9 mouse cellular contexts compared by ENCODE assay signal in genomic region chr17:28518615-28519071, GRCm38 (mm10). TPM values are rescaled to one million over a fixed set of nuclear protein-coding genes. Genes with fewer than 3 reads are reported as not detected.
A peak's percentile ranks its signal among the peaks of the same experiment; 100 is the strongest.
DNase-seq lines count a peak whose midpoint lies in the region; ATAC-seq and TF ChIP-seq lines count a peak whose summit lies in the region.
"Had no signal": no experiment of that assay in that cellular context is flagged by ENCODE, and none has a peak within 500 bp of the region (broad histone marks: within the 10 kb centered on the region; RNA-seq: fewer than 3 reads in every experiment).

No protein-coding gene starts in this region.

- H3K9me3 ChIP-seq in forebrain, embryonic 11.5 days (ENCODE audit: control insufficient read depth, low read length) = no peaks in the 10 kb centered on the region
- no peaks in the 10 kb centered on the region for H3K9me3 ChIP-seq in hindbrain, embryonic 15.5 days
- H3K9me3 ChIP-seq in liver, embryonic 16.5 days (replicated peaks; ENCODE audit: control insufficient read depth, low read length) = no peaks in the 10 kb centered on the region
- H3K9me3 ChIP-seq in stomach, postnatal 0 days (ENCODE audit: control insufficient read depth, low read length) = no peaks in the 10 kb centered on the region

- no peak for ATAC-seq in forebrain, embryonic 11.5 days (replicated peaks; ENCODE audit: low FRiP score)
- ATAC-seq in hindbrain, embryonic 15.5 days (ENCODE audit: low FRiP score, low read depth) = no peak
- no peak for ATAC-seq in liver, embryonic 16.5 days (ENCODE audit: low read depth)
- no peak for ATAC-seq in stomach, postnatal 0 days (ENCODE audit: low FRiP score, low TSS enrichment)

- 26% methylated on average over 8 of the region's 8 CpGs for WGBS in forebrain, embryonic 11.5 days
- 19% methylated on average over 8 of the region's 8 CpGs for WGBS in hindbrain, embryonic 15.5 days
- WGBS in liver, embryonic 16.5 days (ENCODE audit: insufficient replicate concordance) = 5% methylated on average over 8 of the region's 8 CpGs
- WGBS in stomach, postnatal 0 days = 18% methylated on average over 8 of the region's 8 CpGs

- H3K27ac ChIP-seq in forebrain, embryonic 11.5 days (ENCODE audit: low read depth, low read length) = no peak overlapping the region
- peak overlapping the region; percentile 70 for H3K27ac ChIP-seq in hindbrain, embryonic 15.5 days (replicated peaks)
- H3K27ac ChIP-seq in liver, embryonic 16.5 days (ENCODE audit: low read length) = peak overlapping the region; percentile 80
- peak overlapping the region; percentile 97 for H3K27ac ChIP-seq in stomach, postnatal 0 days (replicated peaks)

- TF ChIP-seq EP300 in stomach, postnatal 0 days (optimal IDR thresholded peaks at IDR 0.05) = no peak

- H3K9ac ChIP-seq in forebrain, embryonic 11.5 days (ENCODE audit: low read length) = peak overlapping the region; percentile 63
- H3K9ac ChIP-seq in hindbrain, embryonic 15.5 days = peak overlapping the region; percentile 65
- H3K9ac ChIP-seq in liver, embryonic 16.5 days (ENCODE audit: low read depth, low read length) = no peak overlapping the region
- H3K9ac ChIP-seq in stomach, postnatal 0 days (ENCODE audit: low read length) = peak overlapping the region; percentile 72

- TF ChIP-seq CTCF in stomach, postnatal 0 days (IDR thresholded peaks at IDR 0.05; ENCODE audit: low read depth) = no peak

- H3K4me1 ChIP-seq in forebrain, embryonic 11.5 days (replicated peaks; ENCODE audit: control insufficient read depth, insufficient read depth, low read length) = peaks cover 13% of the 10 kb centered on the region
- peaks cover 31% of the 10 kb centered on the region for H3K4me1 ChIP-seq in hindbrain, embryonic 15.5 days (replicated peaks)
- peaks cover 32% of the 10 kb centered on the region for H3K4me1 ChIP-seq in liver, embryonic 16.5 days (ENCODE audit: control insufficient read depth, low read depth, low read length)
- H3K4me1 ChIP-seq in stomach, postnatal 0 days (replicated peaks; ENCODE audit: control insufficient read depth, insufficient read depth) = peaks cover 17% of the 10 kb centered on the region; the same call in 1 of the 2 replicates

- DNase-seq in spleen, adult 18-20 months = peak; percentile 51 to 60
- DNase-seq in spleen, postnatal 10 days (ENCODE audit: low spot score in 2 of 2) = no peak
- DNase-seq in forebrain, embryonic 11.5 days (ENCODE audit: low spot score) = no peak
- DNase-seq in stomach, postnatal 0 days (ENCODE audit: low spot score) = no peak
- no peak for DNase-seq in left cerebral cortex, postnatal 25 days (ENCODE audit: low spot score in 2 of 2)
- no peak for DNase-seq in ovary, adult 18-20 months (ENCODE audit: low spot score)

- H3K4me3 ChIP-seq in forebrain, embryonic 11.5 days (ENCODE audit: low read depth, low read length) = peak overlapping the region; percentile 41
- peak overlapping the region; percentile 51 for H3K4me3 ChIP-seq in hindbrain, embryonic 15.5 days
- peak overlapping the region; percentile 54 for H3K4me3 ChIP-seq in liver, embryonic 16.5 days (ENCODE audit: low read depth, low read length)
- peak overlapping the region; percentile 41 for H3K4me3 ChIP-seq in stomach, postnatal 0 days (ENCODE audit: low read depth, low read length)
- H3K4me3 ChIP-seq: erythroblast, embryonic 14.5 days had no signal

- intact Hi-C loops in left cerebral cortex, postnatal 25 days (cut with DNase I) = no loop called here

- H3K27me3 ChIP-seq in forebrain, embryonic 11.5 days (ENCODE audit: control insufficient read depth, insufficient read depth, low read length) = peaks cover 8% of the 10 kb centered on the region
- peaks cover 10% of the 10 kb centered on the region for H3K27me3 ChIP-seq in hindbrain, embryonic 15.5 days
- peaks cover 30% of the 10 kb centered on the region for H3K27me3 ChIP-seq in liver, embryonic 16.5 days (ENCODE audit: control insufficient read depth, insufficient read depth, low read depth, low read length)
- no peaks in the 10 kb centered on the region for H3K27me3 ChIP-seq in stomach, postnatal 0 days (ENCODE audit: control insufficient read depth, insufficient read depth, low read length)

- peak overlapping the region; percentile 94 for H3K4me2 ChIP-seq in forebrain, embryonic 11.5 days (ENCODE audit: low read depth, low read length, severe bottlenecking)
- peak overlapping the region; percentile 98 for H3K4me2 ChIP-seq in hindbrain, embryonic 15.5 days
- H3K4me2 ChIP-seq in liver, embryonic 16.5 days (ENCODE audit: low read depth, low read length) = peak overlapping the region; percentile 68
- peak overlapping the region; percentile 68 for H3K4me2 ChIP-seq in stomach, postnatal 0 days (replicated peaks; ENCODE audit: low read depth)

- H3K36me3 ChIP-seq in forebrain, embryonic 11.5 days (ENCODE audit: control insufficient read depth, insufficient read depth, low read length) = no peaks in the 10 kb centered on the region
- no peaks in the 10 kb centered on the region for H3K36me3 ChIP-seq in hindbrain, embryonic 15.5 days
- no peaks in the 10 kb centered on the region for H3K36me3 ChIP-seq in liver, embryonic 16.5 days (ENCODE audit: control insufficient read depth, insufficient read depth)
- no peaks in the 10 kb centered on the region for H3K36me3 ChIP-seq in stomach, postnatal 0 days (ENCODE audit: control insufficient read depth, insufficient read depth, low read length)

RNA-seq across cellular contexts. Expression of gene Fkbp5, which starts 1.3 kb away (rescaled TPM):
- 11.4 and 11.5 TPM in 2 replicates for polyA plus RNA-seq in forebrain, embryonic 11.5 days (2014; fragmentation: Nextera tagmentation; extraction: Ambion mirVana)
- polyA plus RNA-seq in hindbrain, embryonic 15.5 days (2015; fragmentation: Nextera tagmentation; extraction: Ambion mirVana) = 31.5 and 32.5 TPM in 2 replicates
- polyA plus RNA-seq in liver, embryonic 16.5 days (2015; fragmentation: Nextera tagmentation; extraction: Ambion mirVana) = 18.9 and 21.5 TPM in 2 replicates
- 9.2 and 11.8 TPM in 2 replicates for polyA plus RNA-seq in stomach, postnatal 0 days (2015; fragmentation: Nextera tagmentation; extraction: Ambion mirVana)
- 10 to 100 TPM; 46.4 to 53.2 TPM for total RNA-seq in left cerebral cortex, postnatal 25 days (2021)

RNA-seq across cellular contexts. Expression of gene Armc12, which starts 12.0 kb away (rescaled TPM):
- not detected in 2 replicates for polyA plus RNA-seq in forebrain, embryonic 11.5 days (2014; fragmentation: Nextera tagmentation; extraction: Ambion mirVana)
- polyA plus RNA-seq in hindbrain, embryonic 15.5 days (2015; fragmentation: Nextera tagmentation; extraction: Ambion mirVana) = not detected in 2 replicates
- polyA plus RNA-seq in liver, embryonic 16.5 days (2015; fragmentation: Nextera tagmentation; extraction: Ambion mirVana) = not detected in 2 replicates
- polyA plus RNA-seq in stomach, postnatal 0 days (2015; fragmentation: Nextera tagmentation; extraction: Ambion mirVana) = not detected in 2 replicates
- total RNA-seq in left cerebral cortex, postnatal 25 days (2021) = not detected
- polyA plus RNA-seq: erythroblast, embryonic 14.5 days had no signal

RNA-seq across cellular contexts. Expression of gene Clpsl2, which starts 30.6 kb away (rescaled TPM):
- polyA plus RNA-seq in forebrain, embryonic 11.5 days (2014; fragmentation: Nextera tagmentation; extraction: Ambion mirVana) = not detected in 2 replicates
- polyA plus RNA-seq in hindbrain, embryonic 15.5 days (2015; fragmentation: Nextera tagmentation; extraction: Ambion mirVana) = not detected in 2 replicates
- not detected in 2 replicates for polyA plus RNA-seq in liver, embryonic 16.5 days (2015; fragmentation: Nextera tagmentation; extraction: Ambion mirVana)
- polyA plus RNA-seq in stomach, postnatal 0 days (2015; fragmentation: Nextera tagmentation; extraction: Ambion mirVana) = not detected in 2 replicates
- total RNA-seq in left cerebral cortex, postnatal 25 days (2021) = not detected
- polyA plus RNA-seq: erythroblast, embryonic 14.5 days had no signal

RNA-seq across cellular contexts. Expression of gene Clps, which starts 41.9 kb away (rescaled TPM):
- polyA plus RNA-seq in forebrain, embryonic 11.5 days (2014; fragmentation: Nextera tagmentation; extraction: Ambion mirVana) = not detected in 2 replicates
- 0.44 and 0.47 TPM in 2 replicates for polyA plus RNA-seq in hindbrain, embryonic 15.5 days (2015; fragmentation: Nextera tagmentation; extraction: Ambion mirVana)
- 8.5 and 51.3 TPM in 2 replicates for polyA plus RNA-seq in liver, embryonic 16.5 days (2015; fragmentation: Nextera tagmentation; extraction: Ambion mirVana)
- 1,789 and 1,944 TPM in 2 replicates for polyA plus RNA-seq in stomach, postnatal 0 days (2015; fragmentation: Nextera tagmentation; extraction: Ambion mirVana)
- total RNA-seq in left cerebral cortex, postnatal 25 days (2021) = not detected
- polyA plus RNA-seq: erythroblast, embryonic 14.5 days had no signal

RNA-seq across cellular contexts. Expression of gene Lhfpl5, which starts 56.8 kb away (rescaled TPM):
- polyA plus RNA-seq in forebrain, embryonic 11.5 days (2014; fragmentation: Nextera tagmentation; extraction: Ambion mirVana) = 0.84 and 1.5 TPM in 2 replicates
- polyA plus RNA-seq in hindbrain, embryonic 15.5 days (2015; fragmentation: Nextera tagmentation; extraction: Ambion mirVana) = 16.4 and 16.5 TPM in 2 replicates
- polyA plus RNA-seq in liver, embryonic 16.5 days (2015; fragmentation: Nextera tagmentation; extraction: Ambion mirVana) = 0.06 and 0.22 TPM in 2 replicates
- 0.98 and 1.2 TPM in 2 replicates for polyA plus RNA-seq in stomach, postnatal 0 days (2015; fragmentation: Nextera tagmentation; extraction: Ambion mirVana)
- total RNA-seq in left cerebral cortex, postnatal 25 days (2021) = 1 to 10 TPM; 1.4 to 2.8 TPM
- polyA plus RNA-seq: erythroblast, embryonic 14.5 days had no signal

Comparison
In these comparisons a context has a peak if more than half of its experiments do, and no peak if none do; other contexts are left out.
1. DNase-seq: peak in spleen, adult 18-20 months (2 of 2); none in spleen, postnatal 10 days (0 of 2), forebrain, embryonic 11.5 days (single experiment), stomach, postnatal 0 days (single experiment), left cerebral cortex, postnatal 25 days (0 of 2) and ovary, adult 18-20 months (single experiment).
2. Peak in every context shown above with its lines, with median percentiles within 50 percentile points of each other: H3K4me2 ChIP-seq and H3K4me3 ChIP-seq.